Mouse (Mus musculus) olfactory bulb, adult 2 months (tissue): ENCODE measurements around the gene Ppp4r3a.
"Not testable (repeated sequence)": the region's sequence is repeated elsewhere in the genome, so short reads cannot be mapped to it uniquely, and the experiment has no call there.

ENCODE experiments used
- CTCF ChIP-seq: fragments of 200-500 bp; IDR thresholded peaks from 2 replicates; pipeline ENCODE4 v1.5.1; 2012; ENCODE audit warnings: low read depth, mild to moderate bottlenecking, low read length, moderate library complexity; ENCODE audit not compliant: insufficient read depth
- POLR2A ChIP-seq: fragments of 200-500 bp; IDR thresholded peaks from 2 replicates; pipeline ENCODE4 v1.6.1; 2012; ENCODE audit warnings: mild to moderate bottlenecking, low read depth, low read length, moderate library complexity; ENCODE audit not compliant: insufficient read depth

- TF ChIP-seq CTCF, POLR2A: not testable (repeated sequence)
Measured at GRCm38 (mm10) chr12:101013668-101014067, 69.8 kb downstream of the Ppp4r3a start.
